9 mouse cellular contexts compared by ENCODE assay signal in genomic region chr2:151747847-151748705, GRCm38 (mm10). TPM values are rescaled to one million over a fixed set of nuclear protein-coding genes. Genes with fewer than 3 reads are reported as not detected.
DNase-seq lines count a peak whose midpoint lies in the region; ATAC-seq lines count a peak whose summit lies in the region.
"Had no signal": no experiment of that assay in that cellular context is flagged by ENCODE, and none has a peak within 500 bp of the region (broad histone marks: within the 10 kb centered on the region; RNA-seq: fewer than 3 reads in every experiment).

No protein-coding gene starts in this region.

- DNase-seq in MN1 (ENCODE audit: low spot score) = peak; percentile 68
- DNase-seq in c-Kit-positive CD71-positive TER-119-positive erythroid progenitor cells, embryonic 14.5 days (ENCODE audit: low spot score) = peak; percentile 75
- DNase-seq in layer of hippocampus, postnatal 25 days (ENCODE audit: extremely low spot score in 1 of 2, low spot score in 1 of 2) = peak; percentile 74 to 88
- DNase-seq in lung, postnatal 4 days = peak; percentile 59 to 77
- DNase-seq in retina, postnatal 7 days (ENCODE audit: low read depth, low spot score) = peak; percentile 50
- DNase-seq in urinary bladder, postnatal 14 days (ENCODE audit: low spot score) = peak; percentile 50

- no peak overlapping the region for H3K27ac ChIP-seq in forebrain, embryonic 12.5 days
- peak overlapping the region; percentile 71 for H3K27ac ChIP-seq in hindbrain, embryonic 15.5 days (replicated peaks)

- 25% methylated on average over 19 of the region's 19 CpGs for WGBS in forebrain, embryonic 12.5 days
- WGBS in hindbrain, embryonic 15.5 days = 26% methylated on average over 19 of the region's 19 CpGs

- no peaks in the 10 kb centered on the region for H3K36me3 ChIP-seq in forebrain, embryonic 12.5 days (replicated peaks)
- H3K36me3 ChIP-seq in hindbrain, embryonic 15.5 days = no peaks in the 10 kb centered on the region

- H3K9ac ChIP-seq in forebrain, embryonic 12.5 days = no peak overlapping the region
- no peak overlapping the region; the same call in 1 of the 2 replicates for H3K9ac ChIP-seq in hindbrain, embryonic 15.5 days

- ATAC-seq in forebrain, embryonic 12.5 days (ENCODE audit: low FRiP score) = peak; percentile 86
- peak; percentile 87 for ATAC-seq in hindbrain, embryonic 15.5 days (ENCODE audit: low FRiP score, low read depth)

- peaks cover 26% of the 10 kb centered on the region for H3K27me3 ChIP-seq in forebrain, embryonic 12.5 days
- H3K27me3 ChIP-seq in hindbrain, embryonic 15.5 days = no peaks in the 10 kb centered on the region

- H3K9me3 ChIP-seq in forebrain, embryonic 12.5 days = no peaks in the 10 kb centered on the region
- H3K9me3 ChIP-seq in hindbrain, embryonic 15.5 days = no peaks in the 10 kb centered on the region

- H3K4me2 ChIP-seq in forebrain, embryonic 12.5 days = peak overlapping the region; percentile 27
- H3K4me2 ChIP-seq in hindbrain, embryonic 15.5 days = peak overlapping the region; percentile 28

- peaks cover 5% of the 10 kb centered on the region; the same call in 1 of the 2 replicates for H3K4me1 ChIP-seq in forebrain, embryonic 12.5 days
- 0 out of 2 replicates have a peak, but pooled peaks cover 9% of the 10 kb centered on the region for H3K4me1 ChIP-seq in hindbrain, embryonic 15.5 days (replicated peaks)

- H3K4me3 ChIP-seq in forebrain, embryonic 12.5 days (replicated peaks) = no peak overlapping the region
- 0 out of 2 replicates have a peak overlapping the region, but pooled peaks have one; percentile 2 for H3K4me3 ChIP-seq in hindbrain, embryonic 15.5 days
- H3K4me3 ChIP-seq: megakaryocyte, embryonic 14.5 days had no signal

RNA-seq across cellular contexts. Expression of gene Psmf1, which starts 4.1 kb away (rescaled TPM):
- 48.1 and 48.6 TPM in 2 replicates for polyA plus RNA-seq in forebrain, embryonic 12.5 days (2016; fragmentation: Nextera tagmentation; extraction: Ambion mirVana)
- polyA plus RNA-seq in hindbrain, embryonic 15.5 days (2015; fragmentation: Nextera tagmentation; extraction: Ambion mirVana) = 57.7 and 61.1 TPM in 2 replicates
- 10 to 100 TPM; 33.3 to 34.0 TPM for total RNA-seq in layer of hippocampus, postnatal 25 days (2021)

RNA-seq across cellular contexts. Expression of gene Tmem74b, which starts 46.3 kb away (rescaled TPM):
- polyA plus RNA-seq in forebrain, embryonic 12.5 days (2016; fragmentation: Nextera tagmentation; extraction: Ambion mirVana) = 9.5 and 11.3 TPM in 2 replicates
- polyA plus RNA-seq in hindbrain, embryonic 15.5 days (2015; fragmentation: Nextera tagmentation; extraction: Ambion mirVana) = 30.7 and 30.9 TPM in 2 replicates
- total RNA-seq in layer of hippocampus, postnatal 25 days (2021) = 1 to 10 TPM; 4.6 to 4.7 TPM
